Mouse (Mus musculus) bone marrow macrophage, adult 2 months (primary cell): ENCODE measurements around the gene Sh2d1b2.

Experiments
- CTCF ChIP-seq: IDR thresholded peaks from 2 replicates; pipeline ENCODE4 v1.5.1; 2012; ENCODE audit warnings: low read depth, mild to moderate bottlenecking, low read length, moderate library complexity
- POLR2A ChIP-seq: IDR thresholded peaks from 2 replicates; pipeline ENCODE4 v1.6.1; 2012; ENCODE audit warnings: mild to moderate bottlenecking, low read depth, low read length, borderline replicate concordance

GRCm38 (mm10) chr1:170254893-170255559, 22.5 kb downstream of the Sh2d1b2 start:
- TF ChIP-seq CTCF: no peak
- no peak for TF ChIP-seq POLR2A
